Mouse (Mus musculus) regulatory T cell (primary cell): ENCODE measurements at regions not wholly inside any gene's neighbourhood (a gene's known extent, or its start where the extent isn't known, plus 50 kb on each side); places are given as distances from the start of the nearest gene placed in this dataset.

Experiments used
- in situ Hi-C: fragments of 300-600 bp; cut with MboI, MseI; formaldehyde crosslinking; loops from one replicate; pipeline ENCODE4 v1.15.1; 2025; ENCODE audit warnings: high pct_unique_total_duplicates

DNA sequence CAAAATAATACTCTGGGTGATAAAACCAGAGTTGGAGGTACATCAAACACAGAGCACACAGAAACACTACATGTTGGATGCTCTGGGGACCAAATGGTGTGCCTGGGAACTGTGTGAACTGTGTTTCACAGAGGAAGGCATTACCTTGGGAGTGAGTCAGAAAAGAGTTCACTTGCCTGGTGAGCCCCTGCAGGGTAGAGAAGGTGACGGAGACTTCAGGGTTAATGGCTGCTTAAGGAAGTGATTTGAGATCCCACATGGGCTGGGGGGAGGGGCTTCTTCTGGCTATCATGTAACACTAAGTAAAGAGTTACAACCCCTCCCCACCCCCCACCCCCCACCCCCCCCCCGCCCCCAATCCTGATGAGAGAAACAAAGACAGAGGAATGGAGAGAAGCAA lies 164.6 kb downstream of the Gm45692 start:
- in situ Hi-C loops = no loop called here

DNA sequence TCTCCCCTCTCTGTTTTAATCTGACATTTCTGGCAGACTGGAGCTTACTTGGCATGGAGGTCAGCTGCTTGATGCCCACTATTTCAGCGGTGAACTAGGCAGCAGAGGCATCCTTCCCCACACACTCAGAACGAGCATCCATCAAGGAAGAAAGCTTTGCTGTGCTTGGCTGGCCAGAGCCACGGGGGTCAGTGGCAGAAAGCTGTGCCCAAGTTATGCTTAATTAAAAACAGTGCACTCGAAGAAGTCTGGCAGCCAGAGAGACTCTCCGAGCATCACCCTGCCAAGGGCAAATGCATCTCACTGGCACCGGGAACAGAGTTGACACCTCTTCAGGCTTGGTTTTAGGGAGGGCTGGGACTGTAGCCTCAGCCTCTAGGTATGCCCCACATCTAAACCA lies 168.3 kb downstream of the Gm45692 start:
- in situ Hi-C loops = no loop called here

DNA sequence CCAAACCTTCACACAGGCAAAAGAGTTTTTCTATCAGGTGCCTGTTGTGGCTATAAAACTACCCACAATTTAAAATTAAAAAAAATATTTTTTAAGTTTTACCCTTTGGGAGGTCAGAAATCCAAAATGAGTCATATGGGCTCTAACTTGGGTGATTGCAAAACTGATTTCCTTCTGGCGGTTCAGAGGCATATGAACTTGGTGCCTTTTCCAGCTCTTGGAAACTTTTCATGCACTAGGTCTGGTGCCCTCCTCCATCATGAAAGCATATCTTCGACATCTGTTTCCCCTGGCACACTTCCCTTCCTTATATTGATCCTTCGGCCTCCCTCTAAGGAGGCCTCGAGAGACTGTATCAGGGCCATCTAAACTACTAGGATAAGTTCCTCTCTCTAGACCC lies 168.8 kb downstream of the Gm45692 start:
- in situ Hi-C loops = no loop called here

DNA sequence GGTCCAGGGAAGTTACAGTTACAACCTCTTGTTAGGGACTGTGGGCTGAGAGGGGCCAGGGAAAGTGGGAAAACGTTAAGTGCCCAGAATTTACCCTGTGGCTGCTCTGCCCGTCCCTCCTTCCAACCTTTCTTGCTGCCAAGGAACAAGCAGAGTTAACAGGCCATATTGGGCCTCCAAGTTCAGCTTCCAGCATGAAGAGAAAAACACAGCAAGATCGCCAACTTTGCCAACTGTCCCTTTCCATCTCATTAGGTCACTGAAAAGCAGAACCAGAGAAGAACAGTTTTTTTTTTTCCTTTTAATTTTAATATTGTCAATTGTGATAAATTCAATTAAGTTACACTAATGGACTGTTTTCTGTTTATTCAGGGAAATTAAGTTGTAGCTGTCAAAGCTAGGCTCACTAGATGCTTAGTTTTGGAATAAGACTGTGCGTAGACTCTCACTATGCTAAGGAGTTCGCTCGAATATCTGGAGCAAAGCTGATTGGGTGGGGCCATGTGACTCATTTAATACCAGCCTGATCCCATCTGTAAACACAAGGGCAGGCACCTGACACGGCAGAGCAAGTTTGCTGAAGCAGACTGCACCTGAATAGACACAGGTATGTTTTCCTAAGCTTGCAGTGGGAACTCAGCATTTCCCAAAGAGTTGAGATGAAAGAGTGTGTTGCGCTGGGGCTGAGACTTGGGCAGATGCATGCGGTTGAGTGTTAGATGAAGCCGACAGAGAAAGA lies 178.9 kb downstream of the Gm45692 start:
- in situ Hi-C loops = no loop called here

DNA sequence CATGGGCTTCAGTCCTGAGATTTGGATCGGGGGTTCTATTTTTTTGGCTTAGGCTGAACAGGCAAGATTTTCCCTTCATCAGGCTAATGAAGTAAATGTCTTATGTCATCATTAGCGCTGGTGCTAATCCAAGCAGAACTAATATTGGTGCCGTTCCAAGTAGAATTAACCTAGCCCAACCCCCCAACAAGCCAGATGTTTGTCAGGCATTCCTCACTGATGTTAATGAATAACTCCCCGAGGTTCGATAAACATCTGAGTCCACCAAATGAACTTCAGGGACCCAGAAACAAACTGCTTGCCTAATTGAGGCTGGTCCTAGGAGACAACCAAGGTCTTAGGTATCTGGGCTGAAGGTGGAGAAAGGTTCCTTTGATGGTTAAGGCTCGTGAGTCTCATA lies 180.9 kb downstream of the Gm45692 start:
- in situ Hi-C loops = no loop called here

DNA sequence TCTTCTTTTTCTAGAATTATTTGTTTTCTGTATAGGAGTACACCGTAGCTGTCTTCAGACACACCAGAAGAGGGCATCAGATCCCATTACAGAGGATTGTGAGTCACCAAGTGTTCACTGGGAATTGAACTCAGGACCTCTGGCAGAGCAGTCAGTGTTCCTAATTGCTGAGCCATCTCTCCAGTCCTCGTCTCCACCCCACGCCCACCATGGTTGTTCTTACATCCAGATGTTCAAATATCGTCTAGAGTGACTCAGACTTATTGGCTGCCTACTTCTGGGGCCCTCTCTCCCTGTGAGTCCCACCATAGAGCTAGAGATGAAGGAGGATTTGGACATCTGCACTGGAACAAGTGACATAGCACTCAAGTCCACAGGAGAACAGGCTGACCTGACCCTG lies 182.6 kb downstream of the Gm45692 start:
- in situ Hi-C loops = no loop called here

DNA sequence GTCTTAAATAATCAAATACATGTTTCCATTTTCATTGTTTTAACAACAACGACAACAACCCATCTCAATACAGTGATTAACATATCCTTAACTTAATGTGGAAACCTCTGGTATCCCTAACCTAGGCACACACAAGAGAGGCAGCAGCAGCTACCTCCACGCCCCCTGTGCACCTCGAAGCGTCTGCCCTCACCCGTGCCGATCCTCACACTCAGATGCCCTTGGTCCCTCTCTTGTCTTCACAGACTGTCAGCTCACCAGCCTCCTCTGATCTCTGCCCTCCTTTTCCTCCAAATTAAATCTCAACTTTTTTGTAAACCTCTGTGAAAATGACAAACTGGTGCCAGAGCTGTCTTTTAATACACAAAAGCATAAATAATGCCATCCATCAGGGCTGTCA lies 185.2 kb downstream of the Gm45692 start:
- in situ Hi-C loops = no loop called here

DNA sequence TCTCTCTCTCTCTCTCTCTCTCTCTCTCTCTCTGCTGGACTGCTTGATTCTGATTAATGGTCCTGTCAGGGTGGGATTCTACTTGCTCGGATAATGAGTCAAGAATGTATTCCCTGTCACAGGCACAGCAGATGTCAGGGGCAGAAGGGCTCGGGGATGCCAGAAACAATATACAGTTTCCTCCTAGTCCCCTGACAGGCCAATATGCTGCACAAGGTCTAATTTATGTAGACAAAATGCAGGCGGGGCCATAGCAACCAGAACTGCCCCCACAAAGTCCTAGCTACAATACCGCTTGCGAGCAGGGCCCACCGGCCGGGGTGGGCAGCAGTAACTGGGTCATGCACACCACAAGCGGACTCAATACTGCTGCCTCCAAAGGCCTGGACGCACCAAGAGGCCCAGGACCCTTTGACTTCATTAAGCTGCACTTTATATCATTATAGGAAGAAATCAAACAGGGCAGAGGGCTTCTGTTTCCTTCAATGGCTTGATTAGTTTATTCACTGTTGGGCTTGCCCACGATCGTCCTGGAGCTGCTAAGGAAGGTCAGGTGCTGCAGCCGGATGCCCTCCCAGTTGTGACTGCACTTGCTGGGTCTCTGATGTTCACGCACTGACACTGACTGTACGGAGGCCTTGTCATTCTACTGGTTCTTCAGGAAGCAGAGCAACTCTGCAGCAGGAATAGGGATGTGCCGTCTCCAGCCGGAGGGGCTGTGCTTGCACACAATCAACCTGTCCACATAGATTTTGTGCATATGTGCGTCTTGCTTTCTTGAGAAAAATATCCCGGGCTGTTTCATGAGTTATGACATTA lies 185.9 kb downstream of the Gm45692 start:
- in situ Hi-C loops = no loop called here

DNA sequence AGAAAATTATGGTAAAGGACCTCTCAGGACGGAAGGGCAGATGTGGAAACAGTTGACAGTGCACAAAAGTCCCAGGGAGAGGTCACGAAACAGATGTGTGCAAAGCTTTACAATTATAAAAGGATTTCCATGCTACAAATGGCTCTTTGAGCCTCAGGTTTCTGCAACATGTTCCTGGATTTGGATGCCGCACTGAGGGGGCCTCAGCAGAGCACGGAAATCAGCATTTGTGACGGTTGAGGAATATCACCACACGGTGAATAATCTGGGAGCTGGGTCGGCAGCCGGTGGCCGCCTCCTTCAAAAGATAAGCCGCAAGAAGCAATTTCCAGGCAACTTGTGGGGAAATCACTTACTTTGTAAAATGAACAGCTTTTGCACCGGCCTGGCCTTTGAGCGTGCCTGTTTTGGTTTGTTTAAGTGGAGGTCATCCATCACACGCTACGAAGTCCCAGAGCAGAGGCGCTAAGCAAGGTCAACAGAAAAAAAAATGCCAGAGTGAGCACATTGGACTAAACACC lies 188.8 kb downstream of the Gm45692 start:
- in situ Hi-C loops = no loop called here

DNA sequence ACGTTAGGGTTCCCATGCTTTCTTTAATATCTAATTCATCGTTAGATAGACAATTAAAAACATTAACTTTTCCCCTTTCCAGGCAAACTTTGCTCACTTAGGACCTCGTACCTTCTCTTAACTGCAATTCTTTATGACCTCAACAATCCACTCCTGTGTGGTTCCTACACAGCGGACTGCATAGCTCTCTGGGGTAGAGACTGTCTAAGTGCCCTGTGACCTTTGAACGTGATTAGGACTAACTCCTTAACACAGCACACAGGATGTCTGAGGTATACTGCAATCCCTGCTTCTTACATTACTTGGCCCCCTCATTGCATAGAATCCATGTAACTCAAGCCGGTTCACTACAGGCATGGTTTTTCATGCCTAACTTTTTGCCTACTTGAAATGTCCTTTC lies 190.4 kb downstream of the Gm45692 start:
- in situ Hi-C loops = no loop called here

DNA sequence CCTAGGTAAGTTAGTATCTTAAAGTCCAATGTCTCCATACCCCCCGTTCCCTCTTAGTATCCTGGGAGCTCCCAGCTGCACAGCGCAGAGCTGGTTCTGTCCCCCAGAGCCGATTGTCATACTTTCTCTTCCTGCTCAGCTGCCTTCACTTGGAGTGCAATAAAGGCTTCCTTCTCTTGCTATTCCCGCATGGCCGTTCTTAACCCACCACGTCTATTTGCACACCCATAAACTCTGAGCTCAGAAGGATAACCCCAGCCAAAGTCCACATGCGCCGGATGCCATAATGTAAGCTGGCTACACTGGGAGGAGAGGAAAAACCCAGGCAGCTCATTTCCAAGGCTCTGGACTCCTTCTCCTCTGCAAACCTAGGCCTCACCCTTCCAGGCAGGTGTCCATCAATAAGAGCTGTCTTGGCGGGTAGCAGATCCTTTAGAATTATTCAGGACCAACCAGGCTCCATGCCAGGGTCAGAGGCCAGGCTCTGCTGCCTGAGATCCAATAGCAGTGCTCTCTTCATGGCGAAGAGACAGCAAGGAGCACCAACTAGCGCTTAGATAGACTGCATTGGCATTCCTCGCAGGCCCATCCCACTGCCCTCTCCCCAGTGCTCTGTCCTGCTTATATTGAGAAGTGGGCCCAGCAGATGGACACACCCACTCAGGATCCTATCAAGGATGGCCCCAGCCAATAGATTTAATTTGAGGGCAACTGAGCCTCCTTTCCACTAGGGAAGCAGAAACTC lies 204.4 kb downstream of the Gm45692 start:
- in situ Hi-C loops = no loop called here

DNA sequence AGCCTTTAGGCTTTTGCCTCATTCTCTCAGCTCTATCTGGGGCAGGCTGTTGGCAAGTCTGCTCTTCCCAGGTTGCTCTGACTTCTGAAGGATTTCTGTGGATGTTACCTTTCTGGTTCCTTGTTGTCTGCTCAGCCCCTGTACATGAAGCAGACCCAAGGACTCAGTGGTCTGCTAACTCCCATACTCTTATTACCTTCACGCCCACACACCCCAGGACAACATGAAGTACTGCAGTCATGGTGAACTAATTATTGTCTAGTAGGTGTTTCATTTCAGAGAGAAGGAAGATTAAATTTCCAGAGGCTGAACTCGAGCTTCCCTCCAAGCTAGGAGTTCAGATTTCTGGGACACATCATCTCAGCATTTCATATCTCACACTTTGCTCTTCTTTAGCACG lies 205.3 kb downstream of the Gm45692 start:
- in situ Hi-C loops = no loop called here

DNA sequence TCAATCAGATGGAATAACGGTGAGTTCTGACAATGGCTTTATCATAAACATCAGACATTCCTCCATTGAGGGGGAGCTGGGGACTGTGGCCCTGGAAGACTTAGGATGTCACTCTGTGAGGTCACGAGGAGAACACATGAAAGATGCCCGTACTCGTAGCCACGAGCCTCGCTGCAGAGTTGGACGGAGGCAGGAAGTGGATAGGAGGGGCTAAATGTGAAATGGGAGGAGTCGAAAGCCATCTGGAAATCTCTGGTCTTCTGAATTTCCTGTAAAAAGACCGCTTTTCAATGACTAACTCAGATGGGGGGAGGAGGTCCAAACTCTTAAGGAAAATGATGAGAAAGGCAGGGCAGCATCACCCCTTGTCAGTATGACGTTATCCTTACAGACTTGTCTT lies 210.5 kb downstream of the Gm45692 start:
- in situ Hi-C loops = no loop called here

DNA sequence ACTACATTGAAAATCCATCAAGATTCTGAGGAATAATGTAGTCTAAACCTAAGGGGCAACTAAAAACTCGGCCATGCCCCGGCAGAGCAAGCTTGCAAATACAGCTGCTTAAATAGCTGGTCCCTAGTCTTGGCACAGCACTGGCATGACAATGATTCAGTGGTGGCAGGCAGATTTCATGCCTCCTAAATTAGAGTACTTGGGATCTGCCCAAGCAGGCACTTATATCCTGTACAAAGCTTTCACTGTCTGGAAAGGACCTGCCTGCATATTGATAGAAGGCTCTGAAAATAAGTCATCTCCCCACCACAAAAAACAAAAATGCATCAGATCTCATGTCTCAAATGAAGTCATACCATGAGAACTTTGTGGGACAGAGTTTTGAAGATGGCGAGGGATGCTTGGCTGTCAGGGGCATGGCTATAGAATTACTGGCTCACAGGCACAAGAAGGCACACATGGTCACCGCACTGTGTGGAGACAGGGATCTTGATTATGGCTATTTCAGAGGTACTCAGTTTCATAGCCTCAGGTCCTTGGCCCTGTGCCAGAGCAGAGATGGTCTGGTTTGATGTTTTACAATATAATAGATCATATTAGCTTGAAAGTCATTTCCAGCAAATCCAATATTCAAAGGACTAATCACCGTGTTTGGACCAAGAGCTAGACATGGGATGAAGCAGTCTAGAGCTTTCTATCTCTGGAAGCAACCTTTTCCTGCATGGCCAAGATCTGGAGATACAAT lies 217.7 kb downstream of the Gm45692 start:
- in situ Hi-C loops = no loop called here

DNA sequence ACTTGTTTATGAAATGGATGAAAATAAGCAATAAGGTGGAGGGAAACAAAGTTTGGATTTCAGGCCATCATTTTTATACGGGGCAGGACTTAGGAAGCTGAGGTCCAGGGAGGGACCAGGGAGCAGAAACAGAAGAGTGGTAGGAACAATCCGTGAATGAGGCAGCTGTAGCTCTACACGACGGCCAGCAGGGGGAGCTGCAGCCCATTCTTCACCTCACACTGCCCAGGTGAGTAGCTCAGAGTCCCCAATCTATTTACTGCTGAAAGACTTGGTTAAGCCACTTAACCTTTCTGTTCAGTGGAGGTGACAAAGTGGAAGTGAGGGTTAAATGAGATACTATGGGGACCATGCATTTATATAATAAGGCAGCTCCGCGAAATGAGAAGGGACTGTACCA lies 225.7 kb downstream of the Gm45692 start:
- in situ Hi-C loops = no loop called here

DNA sequence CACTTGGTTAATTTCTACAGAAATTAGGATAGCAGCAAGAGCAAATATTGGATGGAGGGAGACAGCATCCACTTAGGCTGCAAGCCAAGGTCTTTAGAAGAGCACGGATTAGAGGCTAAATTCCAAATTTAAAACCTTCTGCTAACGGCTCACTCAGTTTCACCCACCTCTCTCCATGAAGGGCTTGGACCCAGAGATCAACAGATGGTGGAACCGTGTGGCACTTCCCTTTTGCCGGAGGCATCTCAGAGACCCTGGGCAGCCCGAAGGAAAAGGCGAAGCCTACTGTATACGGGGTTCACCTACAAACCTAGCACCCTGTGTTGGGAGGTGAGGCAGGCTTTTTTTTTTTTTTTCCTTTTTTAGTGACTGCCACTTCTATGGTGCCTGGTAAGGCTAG lies 229.9 kb downstream of the Gm45692 start:
- in situ Hi-C loops = no loop called here

DNA sequence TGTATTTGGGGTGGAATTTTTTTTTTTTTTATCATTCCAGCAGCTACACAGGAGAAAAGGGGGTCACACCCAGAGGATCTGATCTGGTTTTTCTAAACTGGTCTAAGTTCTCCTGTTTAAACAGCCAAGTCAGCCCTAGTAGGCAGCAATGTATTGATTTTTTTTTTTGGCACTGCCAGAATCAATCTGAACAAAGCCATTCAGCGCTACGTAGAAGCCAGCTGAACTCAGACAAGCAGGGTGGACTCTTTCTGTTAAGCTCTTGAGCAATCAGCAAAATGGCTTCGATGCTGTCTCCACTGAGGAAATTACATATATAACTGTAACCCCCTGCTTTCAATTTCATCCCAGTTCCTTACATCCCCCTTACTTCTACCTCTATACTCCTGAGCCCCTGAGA lies 230.5 kb downstream of the Gm45692 start:
- in situ Hi-C loops = no loop called here

DNA sequence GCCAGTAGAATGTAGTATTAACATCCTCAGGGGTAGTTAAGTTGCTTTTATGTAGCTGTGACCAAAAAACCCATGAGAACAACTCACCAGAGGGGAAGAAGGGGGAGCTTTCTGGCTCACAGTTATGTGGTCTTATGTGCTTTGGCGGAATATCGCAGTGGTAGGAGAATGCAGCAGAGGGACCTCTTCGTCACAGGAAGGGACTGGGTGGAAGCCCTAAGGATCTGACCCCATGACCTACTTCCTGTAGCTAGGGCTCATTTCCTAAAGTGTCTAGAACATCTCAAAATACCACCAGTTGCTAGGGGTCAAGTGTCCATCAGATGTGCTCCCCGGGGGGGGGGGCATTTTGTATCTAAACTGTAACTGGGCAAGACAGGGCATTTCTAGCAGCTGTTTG lies 231.3 kb downstream of the Gm45692 start:
- in situ Hi-C loops = no loop called here

DNA sequence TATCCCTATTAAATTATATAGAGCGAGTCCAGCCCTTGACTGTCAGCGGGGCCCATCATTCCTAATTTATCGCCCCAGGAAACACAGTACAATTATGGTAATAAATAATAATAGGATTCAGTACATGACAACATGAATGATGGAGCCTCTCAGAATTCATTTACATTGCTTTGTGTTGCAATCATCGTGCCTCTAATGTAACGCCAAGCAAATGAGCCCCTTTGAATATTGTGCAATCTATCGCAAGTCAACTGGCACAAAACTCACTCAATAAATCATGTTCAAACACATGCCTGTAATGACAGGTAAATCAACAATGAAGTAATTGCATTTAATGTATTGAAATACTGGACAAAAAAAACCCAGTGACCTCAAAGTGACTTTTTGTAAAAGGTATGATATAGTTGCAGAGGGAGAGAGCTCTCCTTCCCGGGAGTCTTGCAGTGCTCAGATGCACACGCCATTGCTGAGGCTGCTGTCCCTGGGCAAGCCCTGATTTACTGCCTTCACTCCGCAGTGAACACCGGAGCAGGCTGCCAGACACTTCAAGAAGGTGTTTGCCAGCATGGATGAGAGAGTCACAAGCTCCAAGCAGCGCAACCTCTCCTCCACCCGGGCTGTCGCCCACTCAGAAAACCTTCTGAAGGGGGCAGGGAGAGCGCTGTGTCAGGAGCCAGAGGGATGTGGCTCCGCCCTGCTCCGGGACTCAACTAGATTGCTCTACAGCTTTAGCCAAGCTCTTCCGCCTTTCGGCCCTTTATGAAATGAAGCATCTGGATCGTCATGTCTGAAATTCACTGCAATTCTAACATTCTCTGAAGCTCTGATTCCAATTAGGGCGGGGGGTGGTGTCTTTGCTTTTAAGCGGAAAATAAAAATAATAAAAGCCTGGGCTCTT lies 232.6 kb downstream of the Gm45692 start:
- in situ Hi-C loops = no loop called here

DNA sequence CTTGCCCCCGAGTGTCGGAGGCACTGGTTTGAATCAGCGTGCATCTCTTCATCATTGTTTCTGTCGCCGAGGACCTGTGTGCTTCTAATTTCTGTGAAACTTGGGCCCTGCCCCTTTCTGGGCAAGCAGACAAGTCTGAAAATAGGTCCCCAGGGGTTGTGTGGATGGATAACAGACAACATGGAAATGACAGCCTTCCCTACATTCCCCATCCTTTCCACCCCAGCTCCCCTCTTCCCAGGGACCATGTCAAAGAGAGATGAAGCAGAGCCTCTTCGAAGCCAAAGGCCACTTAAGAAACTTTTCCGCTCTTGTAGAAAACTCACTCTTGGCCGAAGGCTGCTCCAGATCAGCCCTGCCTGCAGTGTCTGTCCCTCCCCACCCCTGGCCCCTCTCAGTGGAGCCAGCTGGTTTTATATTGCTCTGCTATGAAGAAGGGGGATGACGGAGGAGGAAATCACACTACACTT lies 233.2 kb downstream of the Gm45692 start:
- in situ Hi-C loops = no loop called here
